Mouse (Mus musculus) thymus, adult 2 months (tissue): ENCODE measurements around the gene Myzap. TPM values are rescaled to one million over a fixed set of nuclear protein-coding genes. Genes with fewer than 3 reads are reported as not detected.

Experiments used
- DNase-seq: peaks from one replicate; pipeline ENCODE4 v3.0.0; 2021
- H3K27ac ChIP-seq: fragments of 200-500 bp; 2 replicates; pipeline ENCODE4 v1.5.1; 2012; ENCODE audit warnings: low read length, control low read depth; ENCODE audit not compliant: control insufficient read depth, insufficient read depth
- H3K27me3 ChIP-seq: fragments of 200-500 bp; 2 replicates; pipeline ENCODE4 v1.6.1; 2012; ENCODE audit warnings: mild to moderate bottlenecking, low read length, moderate library complexity, mixed read lengths; ENCODE audit not compliant: control insufficient read depth, insufficient read depth
- H3K36me3 ChIP-seq: fragments of 200-500 bp; 2 replicates; pipeline ENCODE4 v1.6.1; 2012; ENCODE audit warnings: mild to moderate bottlenecking, low read length, moderate library complexity; ENCODE audit not compliant: control insufficient read depth, insufficient read depth
- H3K4me1 ChIP-seq: fragments of 200-500 bp; replicated peaks from 2 replicates; pipeline ENCODE4 v1.6.1; 2012; ENCODE audit warnings: low read length; ENCODE audit not compliant: control insufficient read depth, insufficient read depth
- H3K4me3 ChIP-seq: fragments of 200-500 bp; 2 replicates; pipeline ENCODE4 v1.5.1; 2012; ENCODE audit warnings: mild to moderate bottlenecking, low read length, control low read depth, moderate library complexity; ENCODE audit not compliant: control insufficient read depth, insufficient read depth
- CTCF ChIP-seq: fragments of 200-500 bp; IDR thresholded peaks from 2 replicates; pipeline ENCODE4 v1.5.1; 2012; ENCODE audit warnings: mild to moderate bottlenecking, control low read depth, low read length, moderate library complexity, borderline replicate concordance; ENCODE audit not compliant: control insufficient read depth, poor library complexity, insufficient read depth; ENCODE audit errors: extremely low read depth
- POLR2A ChIP-seq: fragments of 200-500 bp; IDR thresholded peaks from 2 replicates; pipeline ENCODE4 v1.6.1; 2012; ENCODE audit warnings: mild to moderate bottlenecking, low read length, control low read depth, moderate library complexity; ENCODE audit not compliant: control insufficient read depth, poor library complexity, insufficient read depth; ENCODE audit errors: extremely low read depth
- WGBS: fragments of 180-500 bp; shearing (Covaris S2); methylation state at CpG from one replicate; pipeline ENCODE4 v1.1.7; 2018; 5-methylcytosine and 5-hydroxymethylcytosine counted together
- polyA plus RNA-seq: library from polyadenylated mRNA; depleted of rRNA; stranded (reverse); fragments of >200 nt; gene quantifications from 2 replicates; pipeline ENCODE4 v1.2.3, GENCODE M21; 2012

Myzap gene
- polyA plus RNA-seq, 1 experiment: 9.6 TPM

DNA sequence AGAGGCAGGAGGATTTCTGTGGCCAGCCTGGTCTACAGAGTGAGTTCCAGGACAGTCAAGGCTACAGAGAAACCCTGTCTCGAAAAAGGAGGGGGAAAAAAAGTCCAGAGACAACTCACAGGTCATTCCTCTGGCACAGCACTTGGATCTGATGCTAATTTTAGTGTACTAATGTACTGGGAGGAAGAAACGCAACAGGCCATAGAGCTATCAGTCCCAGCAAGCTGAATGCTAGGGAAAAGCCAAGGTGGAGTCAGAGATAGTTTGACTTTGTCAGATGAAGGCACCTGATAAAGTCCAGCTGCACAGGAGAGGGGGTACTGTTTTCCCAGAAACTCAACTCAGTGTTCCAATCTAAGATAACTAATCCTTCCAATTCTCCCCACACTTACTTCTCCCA lies 111.9 kb downstream of the Myzap start:
- H3K4me3 ChIP-seq: no peak overlapping the region
- H3K36me3 ChIP-seq: peaks cover 76% of the 10 kb centered on the region
- H3K4me1 ChIP-seq: no peaks in the 10 kb centered on the region; the same call in 1 of the 2 replicates
- no peaks in the 10 kb centered on the region for H3K27me3 ChIP-seq
- no peak for TF ChIP-seq CTCF
- no peak for DNase-seq
- H3K27ac ChIP-seq: no peak overlapping the region
- 92% methylated on average over 2 of the region's 2 CpGs for WGBS

GRCm38 (mm10) chr9:71479413-71479812 lies 112.7 kb downstream of the Myzap start:
- WGBS: 99% methylated on average over 9 of the region's 9 CpGs
- H3K4me1 ChIP-seq: no peaks in the 10 kb centered on the region; the same call in 1 of the 2 replicates
- no peak overlapping the region for H3K27ac ChIP-seq
- H3K4me3 ChIP-seq: no peak overlapping the region
- H3K27me3 ChIP-seq: no peaks in the 10 kb centered on the region
- TF ChIP-seq CTCF (no peak), POLR2A (no peak)
- no peak for DNase-seq
- peaks cover 80% of the 10 kb centered on the region for H3K36me3 ChIP-seq

DNA sequence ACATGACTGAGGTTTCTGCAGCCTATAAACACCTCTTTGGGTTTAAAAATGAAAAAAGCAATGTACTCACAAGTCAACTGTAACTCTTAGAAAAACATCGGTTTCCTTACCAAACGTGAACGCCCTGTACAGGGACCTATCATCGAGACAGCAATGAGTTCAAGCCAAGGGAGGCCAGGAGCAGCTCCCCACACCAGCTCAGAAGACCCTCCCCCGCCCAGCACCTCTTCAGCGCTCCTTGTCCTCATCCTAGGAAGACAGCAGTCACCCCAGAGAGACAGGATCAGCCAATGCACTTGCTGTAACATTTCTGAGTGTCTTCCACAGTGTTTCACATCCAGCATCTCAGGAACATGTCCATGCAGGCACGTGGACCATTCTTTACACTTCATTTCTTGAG lies 113.6 kb downstream of the Myzap start:
- peaks cover 80% of the 10 kb centered on the region for H3K36me3 ChIP-seq
- WGBS: 94% methylated on average over 7 of the region's 7 CpGs
- H3K27ac ChIP-seq: no peak overlapping the region
- TF ChIP-seq CTCF: no peak
- TF ChIP-seq POLR2A: no peak
- H3K4me3 ChIP-seq: no peak overlapping the region
- H3K27me3 ChIP-seq: no peaks in the 10 kb centered on the region
- H3K4me1 ChIP-seq: no peaks in the 10 kb centered on the region
- no peak for DNase-seq

DNA sequence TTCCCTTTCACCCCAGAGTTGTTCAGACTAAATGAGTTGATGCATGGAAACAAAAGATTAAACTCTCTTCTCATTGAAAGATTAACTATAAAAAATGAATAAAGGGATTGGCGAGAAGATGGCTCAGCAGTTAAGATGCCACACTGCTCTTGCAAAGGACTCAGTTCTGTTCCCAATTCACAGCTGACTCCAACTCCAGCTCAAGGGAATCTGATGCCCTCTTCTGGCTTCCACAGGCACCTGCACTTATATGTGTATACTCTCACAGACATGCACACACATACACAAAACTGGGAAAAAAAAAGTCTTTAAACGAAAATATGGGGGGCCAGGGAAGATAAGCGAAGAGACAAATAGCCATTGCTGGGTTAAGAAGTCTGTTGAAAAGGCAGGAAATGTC lies 115.6 kb downstream of the Myzap start:
- Histone ChIP-seq H3K36me3 (peaks cover 62% of the 10 kb centered on the region), H3K27ac (no peak overlapping the region), H3K27me3 (no peaks in the 10 kb centered on the region), H3K4me1 (no peaks in the 10 kb centered on the region), H3K4me3 (no peak overlapping the region)
- DNase-seq: no peak
- no peak for TF ChIP-seq CTCF
- TF ChIP-seq POLR2A: no peak
- WGBS: 96% methylated on average over 3 of the region's 3 CpGs

DNA sequence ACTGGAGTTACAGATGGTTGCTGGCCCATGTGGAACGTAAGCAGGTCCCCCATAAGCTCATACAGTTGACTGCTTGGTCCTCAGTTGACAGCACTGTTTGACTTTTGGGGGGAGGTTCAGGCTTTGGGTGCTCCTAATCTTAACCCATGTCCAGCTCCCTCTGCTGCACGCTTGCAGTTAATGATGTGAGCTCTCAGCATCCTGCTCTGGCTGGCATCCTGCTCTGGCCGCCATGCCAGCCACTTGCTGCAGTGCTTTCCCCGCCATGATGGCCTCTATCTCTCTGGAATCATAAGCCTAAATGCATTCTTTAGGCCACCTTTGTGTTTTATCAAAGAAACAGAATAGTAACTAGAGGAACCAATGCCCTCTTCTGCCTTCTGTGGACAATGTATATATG lies 116.6 kb downstream of the Myzap start:
- H3K4me1 ChIP-seq: no peaks in the 10 kb centered on the region
- WGBS: 95% methylated on average over 4 of the region's 4 CpGs
- DNase-seq: no peak
- H3K27ac ChIP-seq: no peak overlapping the region
- H3K4me3 ChIP-seq: no peak overlapping the region
- TF ChIP-seq POLR2A: no peak
- no peak for TF ChIP-seq CTCF
- H3K27me3 ChIP-seq: no peaks in the 10 kb centered on the region
- peaks cover 52% of the 10 kb centered on the region for H3K36me3 ChIP-seq

DNA sequence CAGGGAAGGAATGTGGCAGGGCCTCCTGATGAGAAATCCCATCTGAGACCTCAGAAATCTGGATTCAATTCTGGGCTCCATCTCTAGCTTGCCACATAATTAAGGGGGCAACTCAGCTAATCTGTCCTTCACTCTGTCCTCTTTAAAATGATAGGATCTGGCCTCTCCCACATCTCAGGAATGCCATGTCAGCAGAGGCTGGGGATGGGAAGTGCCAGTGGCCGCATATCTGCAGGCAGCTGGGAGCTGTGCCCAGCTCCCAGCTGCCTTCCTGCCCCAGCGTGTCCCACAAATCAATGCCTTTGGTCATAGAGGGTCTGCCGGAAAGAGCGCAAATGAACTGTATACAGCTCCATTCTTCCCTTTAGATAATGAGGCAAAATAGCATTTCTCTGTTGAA lies 124.7 kb downstream of the Myzap start:
- H3K36me3 ChIP-seq: no peaks in the 10 kb centered on the region
- 92% methylated on average over 4 of the region's 4 CpGs for WGBS
- no peak overlapping the region for H3K27ac ChIP-seq
- no peaks in the 10 kb centered on the region for H3K4me1 ChIP-seq
- no peak overlapping the region for H3K4me3 ChIP-seq
- no peak for TF ChIP-seq CTCF
- H3K27me3 ChIP-seq: no peaks in the 10 kb centered on the region
- DNase-seq: no peak

- 66% methylated on average over 3 of the region's 3 CpGs for WGBS
These were observed 126.0 kb downstream of the Myzap start for GRCm38 (mm10) chr9:71466111-71466510.

More at GRCm38 (mm10) chr9:71466111-71466510, 126.0 kb downstream of the Myzap start:
- no peak for DNase-seq
- no peaks in the 10 kb centered on the region for H3K4me1 ChIP-seq
- no peaks in the 10 kb centered on the region for H3K36me3 ChIP-seq
- H3K27me3 ChIP-seq: no peaks in the 10 kb centered on the region
- no peak overlapping the region for H3K27ac ChIP-seq
- no peak overlapping the region for H3K4me3 ChIP-seq
- TF ChIP-seq CTCF (no peak), POLR2A (no peak)
